Mouse (Mus musculus) cerebellum, adult 2 months (tissue): ENCODE measurements around the gene Gucy1b1.

Experiments
- CTCF ChIP-seq: fragments of 200-500 bp; IDR thresholded peaks from 2 replicates; pipeline ENCODE4 v1.5.1; 2011; ENCODE audit warnings: low read depth, mild to moderate bottlenecking, control low read depth, low read length, moderate library complexity, borderline replicate concordance; ENCODE audit not compliant: insufficient read depth
- POLR2A ChIP-seq: fragments of 200-500 bp; IDR thresholded peaks from 2 replicates; pipeline ENCODE4 v1.6.1; 2011; ENCODE audit warnings: low read length, control low read depth, borderline replicate concordance; ENCODE audit not compliant: insufficient read depth

GRCm38 (mm10) chr3:82067830-82068229, 6.7 kb downstream of the Gucy1b1 start:
- TF ChIP-seq POLR2A: no peak
- TF ChIP-seq CTCF: no peak
